Mouse (Mus musculus): ENCODE data around the gene Chek2. TPM values are rescaled to one million over a fixed set of nuclear protein-coding genes. Genes with fewer than 3 reads are reported as not detected.

The Chek2 gene
- polyA plus RNA-seq, 1 experiment = 23.9 TPM

- no peak overlapping the region for H3K4me3 ChIP-seq (ENCODE audit: insufficient read depth, low read length)
- no peaks in the 10 kb centered on the region for H3K4me1 ChIP-seq (ENCODE audit: control insufficient read depth, insufficient read depth, low read length)
- no peak overlapping the region for H3K27ac ChIP-seq (ENCODE audit: insufficient read depth, low read length)
- TF ChIP-seq POLR2A (IDR thresholded peaks at IDR 0.05; ENCODE audit: low read depth, low read length) (no peak), CTCF (IDR thresholded peaks at IDR 0.05; ENCODE audit: borderline replicate concordance, insufficient read depth, low read length) (no peak)
Measured at GRCm38 (mm10) chr5:110890561-110890960, 50.8 kb downstream of the Chek2 start.

GRCm38 (mm10) chr5:110897114-110897788 lies 57.5 kb downstream of the Chek2 start:
- peak overlapping the region; percentile 30; the same call in 1 of the 2 replicates for H3K27ac ChIP-seq (ENCODE audit: insufficient read depth, low read length)
- no peak for TF ChIP-seq POLR2A (IDR thresholded peaks at IDR 0.05; ENCODE audit: low read depth, low read length)
- no peak for TF ChIP-seq CTCF (IDR thresholded peaks at IDR 0.05; ENCODE audit: borderline replicate concordance, insufficient read depth, low read length)

GRCm38 (mm10) chr5:110898169-110898568 lies 58.4 kb downstream of the Chek2 start:
- Histone ChIP-seq H3K4me1 (ENCODE audit: control insufficient read depth, insufficient read depth, low read length) (no peaks in the 10 kb centered on the region), H3K27ac (ENCODE audit: insufficient read depth, low read length) (no peak overlapping the region; the same call in 1 of the 2 replicates), H3K4me3 (ENCODE audit: insufficient read depth, low read length) (no peak overlapping the region)
- TF ChIP-seq CTCF (IDR thresholded peaks at IDR 0.05; ENCODE audit: borderline replicate concordance, insufficient read depth, low read length) = no peak
- TF ChIP-seq POLR2A (IDR thresholded peaks at IDR 0.05; ENCODE audit: low read depth, low read length) = no peak

More at GRCm38 (mm10) chr5:110897114-110897788, 57.5 kb downstream of the Chek2 start:
- Histone ChIP-seq H3K4me1 (ENCODE audit: control insufficient read depth, insufficient read depth, low read length) (no peaks in the 10 kb centered on the region), H3K4me3 (ENCODE audit: insufficient read depth, low read length) (no peak overlapping the region)

- no peaks in the 10 kb centered on the region for H3K4me1 ChIP-seq (ENCODE audit: control insufficient read depth, insufficient read depth, low read length)
- H3K4me3 ChIP-seq (ENCODE audit: insufficient read depth, low read length) = no peak overlapping the region
- TF ChIP-seq POLR2A (IDR thresholded peaks at IDR 0.05; ENCODE audit: low read depth, low read length) (no peak), CTCF (IDR thresholded peaks at IDR 0.05; ENCODE audit: borderline replicate concordance, insufficient read depth, low read length) (no peak)
- H3K27ac ChIP-seq (ENCODE audit: insufficient read depth, low read length) = no peak overlapping the region; the same call in 1 of the 2 replicates
Measured at GRCm38 (mm10) chr5:110898785-110899184, 59.0 kb downstream of the Chek2 start.

GRCm38 (mm10) chr5:110900331-110900730 lies 60.6 kb downstream of the Chek2 start:
- no peak overlapping the region for H3K4me3 ChIP-seq (ENCODE audit: insufficient read depth, low read length)
- H3K27ac ChIP-seq (ENCODE audit: insufficient read depth, low read length) = no peak overlapping the region
- H3K4me1 ChIP-seq (ENCODE audit: control insufficient read depth, insufficient read depth, low read length) = no peaks in the 10 kb centered on the region
- TF ChIP-seq CTCF (IDR thresholded peaks at IDR 0.05; ENCODE audit: borderline replicate concordance, insufficient read depth, low read length) = no peak
- no peak for TF ChIP-seq POLR2A (IDR thresholded peaks at IDR 0.05; ENCODE audit: low read depth, low read length)

GRCm38 (mm10) chr5:110906708-110907107 lies 66.9 kb downstream of the Chek2 start:
- Histone ChIP-seq H3K4me1 (ENCODE audit: control insufficient read depth, insufficient read depth, low read length) (no peaks in the 10 kb centered on the region), H3K4me3 (ENCODE audit: insufficient read depth, low read length) (no peak overlapping the region), H3K27ac (ENCODE audit: insufficient read depth, low read length) (no peak overlapping the region)
- no peak for TF ChIP-seq CTCF (IDR thresholded peaks at IDR 0.05; ENCODE audit: borderline replicate concordance, insufficient read depth, low read length)
- TF ChIP-seq POLR2A (IDR thresholded peaks at IDR 0.05; ENCODE audit: low read depth, low read length) = no peak

- no peak overlapping the region for H3K4me3 ChIP-seq (ENCODE audit: insufficient read depth, low read length)
- no peaks in the 10 kb centered on the region for H3K4me1 ChIP-seq (ENCODE audit: control insufficient read depth, insufficient read depth, low read length)
- TF ChIP-seq POLR2A (IDR thresholded peaks at IDR 0.05; ENCODE audit: low read depth, low read length) (no peak), CTCF (IDR thresholded peaks at IDR 0.05; ENCODE audit: borderline replicate concordance, insufficient read depth, low read length) (no peak)
- no peak overlapping the region for H3K27ac ChIP-seq (ENCODE audit: insufficient read depth, low read length)
Measured at GRCm38 (mm10) chr5:110908879-110909278, 69.1 kb downstream of the Chek2 start.

- Histone ChIP-seq H3K4me3 (ENCODE audit: insufficient read depth, low read length) (no peak overlapping the region), H3K4me1 (ENCODE audit: control insufficient read depth, insufficient read depth, low read length) (no peaks in the 10 kb centered on the region), H3K27ac (ENCODE audit: insufficient read depth, low read length) (no peak overlapping the region)
- TF ChIP-seq CTCF (IDR thresholded peaks at IDR 0.05; ENCODE audit: borderline replicate concordance, insufficient read depth, low read length) (no peak), POLR2A (IDR thresholded peaks at IDR 0.05; ENCODE audit: low read depth, low read length) (no peak)
Measured at GRCm38 (mm10) chr5:110909955-110910589, 70.3 kb downstream of the Chek2 start.

GRCm38 (mm10) chr5:110914859-110915258 lies 75.1 kb downstream of the Chek2 start:
- H3K4me3 ChIP-seq (ENCODE audit: insufficient read depth, low read length) = no peak overlapping the region
- H3K27ac ChIP-seq (ENCODE audit: insufficient read depth, low read length) = no peak overlapping the region
- no peaks in the 10 kb centered on the region for H3K4me1 ChIP-seq (ENCODE audit: control insufficient read depth, insufficient read depth, low read length)
- TF ChIP-seq POLR2A (IDR thresholded peaks at IDR 0.05; ENCODE audit: low read depth, low read length) = no peak
- no peak for TF ChIP-seq CTCF (IDR thresholded peaks at IDR 0.05; ENCODE audit: borderline replicate concordance, insufficient read depth, low read length)

- Histone ChIP-seq H3K27ac (ENCODE audit: insufficient read depth, low read length) (no peak overlapping the region), H3K4me3 (ENCODE audit: insufficient read depth, low read length) (no peak overlapping the region), H3K4me1 (ENCODE audit: control insufficient read depth, insufficient read depth, low read length) (no peaks in the 10 kb centered on the region)
- TF ChIP-seq POLR2A (IDR thresholded peaks at IDR 0.05; ENCODE audit: low read depth, low read length) (no peak), CTCF (IDR thresholded peaks at IDR 0.05; ENCODE audit: borderline replicate concordance, insufficient read depth, low read length) (no peak)
Measured at GRCm38 (mm10) chr5:110916241-110916640, 76.5 kb downstream of the Chek2 start.

All from embryonic fibroblast, embryonic 13.5 days (primary cell).